Mouse (Mus musculus): Measurements from ENCODE around the gene Psap.

Psap gene

GRCm38 (mm10) chr10:60347768-60348610 is 70.6 kb downstream of the Psap start:
- DNase-seq (ENCODE audit: low spot score) = no peak

GRCm38 (mm10) chr10:60349056-60349455 is 71.6 kb downstream of the Psap start:
- DNase-seq (ENCODE audit: low spot score) = no peak

GRCm38 (mm10) chr10:60349644-60350043 is 72.2 kb downstream of the Psap start:
- no peak for DNase-seq (ENCODE audit: low spot score)

- peak; percentile 21 for DNase-seq (ENCODE audit: low spot score)
Measured at GRCm38 (mm10) chr10:60350077-60350804, 72.8 kb downstream of the Psap start.

GRCm38 (mm10) chr10:60350805-60351167 is 73.4 kb downstream of the Psap start:
- peak; percentile 90 for DNase-seq (ENCODE audit: low spot score)

- DNase-seq (ENCODE audit: low spot score) = no peak
Measured at GRCm38 (mm10) chr10:60351248-60351647, 73.8 kb downstream of the Psap start.

- DNase-seq (ENCODE audit: low spot score) = peak; percentile 43
Measured at GRCm38 (mm10) chr10:60351761-60352455, 74.5 kb downstream of the Psap start.
